Mouse (Mus musculus): ENCODE data around the gene Kctd17. TPM values are rescaled to one million over a fixed set of nuclear protein-coding genes. Genes with fewer than 3 reads are reported as not detected.

Gene Kctd17
- polyA plus RNA-seq (2015; fragmentation: Nextera tagmentation; extraction: Ambion mirVana): 152 and 156 TPM in 2 replicates

GRCm38 (mm10) chr15:78428391-78429138 lies at the start of gene Kctd17:
Gene Kctd17 (plus strand): TSS chr15:78428564.
- ATAC-seq: peak; percentile 93
- 2% methylated on average over 45 of the region's 52 CpGs for WGBS

GRCm38 (mm10) chr15:78380208-78380607 lies 48.2 kb upstream of the Kctd17 start:
- H3K27me3 ChIP-seq (ENCODE audit: control insufficient read depth, insufficient read depth, low read depth, low read length): no peaks in the 10 kb centered on the region
- no peaks in the 10 kb centered on the region for H3K36me3 ChIP-seq (ENCODE audit: control insufficient read depth, insufficient read depth, low read length)
- no peaks in the 10 kb centered on the region for H3K4me1 ChIP-seq (ENCODE audit: control insufficient read depth, insufficient read depth, low read length)
- no peak overlapping the region for H3K4me3 ChIP-seq (ENCODE audit: low read depth, low read length)
- no peak overlapping the region for H3K9ac ChIP-seq (ENCODE audit: low read depth, low read length)
- no peak for ATAC-seq
- WGBS: 81% methylated on average over 2 of the region's 2 CpGs
- H3K27ac ChIP-seq (ENCODE audit: low read length): no peak overlapping the region
- no peaks in the 10 kb centered on the region for H3K9me3 ChIP-seq (replicated peaks; ENCODE audit: control insufficient read depth, low read length, poor library complexity, severe bottlenecking)
- H3K4me2 ChIP-seq (ENCODE audit: low read length): no peak overlapping the region

More at GRCm38 (mm10) chr15:78428391-78429138, at the start of gene Kctd17:
- Histone ChIP-seq H3K9ac (ENCODE audit: low read depth, low read length) (peak within 1 kb of the TSS; percentile 95), H3K36me3 (ENCODE audit: control insufficient read depth, insufficient read depth, low read length) (peaks cover 7% of the 10 kb centered on the region; the same call in 1 of the 2 replicates), H3K4me2 (ENCODE audit: low read length) (peak within 1 kb of the TSS; percentile 96), H3K27ac (ENCODE audit: low read length) (peak within 1 kb of the TSS; percentile 76), H3K4me3 (ENCODE audit: low read depth, low read length) (peak within 1 kb of the TSS; percentile 90), H3K4me1 (ENCODE audit: control insufficient read depth, insufficient read depth, low read length) (peaks cover 15% of the 10 kb centered on the region), H3K9me3 (replicated peaks; ENCODE audit: control insufficient read depth, low read length, poor library complexity, severe bottlenecking) (no peaks in the 10 kb centered on the region), H3K27me3 (ENCODE audit: control insufficient read depth, insufficient read depth, low read depth, low read length) (no peaks in the 10 kb centered on the region)

- Histone ChIP-seq H3K4me3 (ENCODE audit: low read depth, low read length) (no peak overlapping the region), H3K9me3 (replicated peaks; ENCODE audit: control insufficient read depth, low read length, poor library complexity, severe bottlenecking) (no peaks in the 10 kb centered on the region), H3K4me2 (ENCODE audit: low read length) (no peak overlapping the region), H3K27ac (ENCODE audit: low read length) (no peak overlapping the region), H3K4me1 (ENCODE audit: control insufficient read depth, insufficient read depth, low read length) (no peaks in the 10 kb centered on the region), H3K36me3 (ENCODE audit: control insufficient read depth, insufficient read depth, low read length) (no peaks in the 10 kb centered on the region), H3K9ac (ENCODE audit: low read depth, low read length) (no peak overlapping the region), H3K27me3 (ENCODE audit: control insufficient read depth, insufficient read depth, low read depth, low read length) (no peaks in the 10 kb centered on the region)
- ATAC-seq: no peak
- 33% methylated on average over 4 of the region's 4 CpGs for WGBS
Measured at GRCm38 (mm10) chr15:78380741-78381140, 47.6 kb upstream of the Kctd17 start.

- Histone ChIP-seq H3K27ac (ENCODE audit: low read length) (no peak overlapping the region), H3K27me3 (ENCODE audit: control insufficient read depth, insufficient read depth, low read depth, low read length) (no peaks in the 10 kb centered on the region), H3K9ac (ENCODE audit: low read depth, low read length) (no peak overlapping the region), H3K36me3 (ENCODE audit: control insufficient read depth, insufficient read depth, low read length) (no peaks in the 10 kb centered on the region), H3K4me3 (ENCODE audit: low read depth, low read length) (no peak overlapping the region), H3K4me2 (ENCODE audit: low read length) (no peak overlapping the region), H3K4me1 (ENCODE audit: control insufficient read depth, insufficient read depth, low read length) (no peaks in the 10 kb centered on the region), H3K9me3 (replicated peaks; ENCODE audit: control insufficient read depth, low read length, poor library complexity, severe bottlenecking) (no peaks in the 10 kb centered on the region)
- 65% methylated on average over 4 of the region's 4 CpGs for WGBS
- no peak for ATAC-seq
Measured at GRCm38 (mm10) chr15:78382115-78382514, 46.2 kb upstream of the Kctd17 start.

- Histone ChIP-seq H3K4me2 (ENCODE audit: low read length) (no peak overlapping the region), H3K9ac (ENCODE audit: low read depth, low read length) (no peak overlapping the region), H3K9me3 (replicated peaks; ENCODE audit: control insufficient read depth, low read length, poor library complexity, severe bottlenecking) (no peaks in the 10 kb centered on the region), H3K27ac (ENCODE audit: low read length) (peak overlapping the region; percentile 69), H3K27me3 (ENCODE audit: control insufficient read depth, insufficient read depth, low read depth, low read length) (no peaks in the 10 kb centered on the region), H3K36me3 (ENCODE audit: control insufficient read depth, insufficient read depth, low read length) (no peaks in the 10 kb centered on the region), H3K4me3 (ENCODE audit: low read depth, low read length) (no peak overlapping the region), H3K4me1 (ENCODE audit: control insufficient read depth, insufficient read depth, low read length) (no peaks in the 10 kb centered on the region)
- ATAC-seq: peak; percentile 82
- 73% methylated on average over 11 of the region's 11 CpGs for WGBS
Measured at GRCm38 (mm10) chr15:78383450-78384219, 44.7 kb upstream of the Kctd17 start.

GRCm38 (mm10) chr15:78384220-78385116 lies 43.9 kb upstream of the Kctd17 start:
- Histone ChIP-seq H3K9ac (ENCODE audit: low read depth, low read length) (no peak overlapping the region), H3K4me2 (ENCODE audit: low read length) (no peak overlapping the region), H3K27me3 (ENCODE audit: control insufficient read depth, insufficient read depth, low read depth, low read length) (no peaks in the 10 kb centered on the region), H3K9me3 (replicated peaks; ENCODE audit: control insufficient read depth, low read length, poor library complexity, severe bottlenecking) (no peaks in the 10 kb centered on the region), H3K4me3 (ENCODE audit: low read depth, low read length) (no peak overlapping the region), H3K36me3 (ENCODE audit: control insufficient read depth, insufficient read depth, low read length) (no peaks in the 10 kb centered on the region), H3K4me1 (ENCODE audit: control insufficient read depth, insufficient read depth, low read length) (no peaks in the 10 kb centered on the region), H3K27ac (ENCODE audit: low read length) (peak overlapping the region; percentile 69)
- WGBS: 65% methylated on average over 7 of the region's 7 CpGs
- ATAC-seq: peak; percentile 39

- Histone ChIP-seq H3K9me3 (replicated peaks; ENCODE audit: control insufficient read depth, low read length, poor library complexity, severe bottlenecking) (no peaks in the 10 kb centered on the region), H3K4me3 (ENCODE audit: low read depth, low read length) (no peak overlapping the region), H3K27ac (ENCODE audit: low read length) (no peak overlapping the region), H3K4me2 (ENCODE audit: low read length) (no peak overlapping the region), H3K36me3 (ENCODE audit: control insufficient read depth, insufficient read depth, low read length) (no peaks in the 10 kb centered on the region), H3K4me1 (ENCODE audit: control insufficient read depth, insufficient read depth, low read length) (no peaks in the 10 kb centered on the region), H3K27me3 (ENCODE audit: control insufficient read depth, insufficient read depth, low read depth, low read length) (no peaks in the 10 kb centered on the region), H3K9ac (ENCODE audit: low read depth, low read length) (no peak overlapping the region)
- ATAC-seq: no peak
- WGBS: 87% methylated on average over 1 of the region's 1 CpGs
Measured at GRCm38 (mm10) chr15:78385564-78385963, 42.8 kb upstream of the Kctd17 start.

- Histone ChIP-seq H3K4me1 (ENCODE audit: control insufficient read depth, insufficient read depth, low read length) (no peaks in the 10 kb centered on the region), H3K4me3 (ENCODE audit: low read depth, low read length) (no peak overlapping the region), H3K9me3 (replicated peaks; ENCODE audit: control insufficient read depth, low read length, poor library complexity, severe bottlenecking) (no peaks in the 10 kb centered on the region), H3K27me3 (ENCODE audit: control insufficient read depth, insufficient read depth, low read depth, low read length) (no peaks in the 10 kb centered on the region), H3K4me2 (ENCODE audit: low read length) (no peak overlapping the region), H3K27ac (ENCODE audit: low read length) (no peak overlapping the region), H3K9ac (ENCODE audit: low read depth, low read length) (no peak overlapping the region), H3K36me3 (ENCODE audit: control insufficient read depth, insufficient read depth, low read length) (no peaks in the 10 kb centered on the region)
- WGBS: 83% methylated on average over 3 of the region's 3 CpGs
- ATAC-seq: no peak
Measured at GRCm38 (mm10) chr15:78390855-78391254, 37.5 kb upstream of the Kctd17 start.
